Mouse (Mus musculus): ENCODE results near the gene Zfp518b. TPM values are rescaled to one million over a fixed set of nuclear protein-coding genes. Genes with fewer than 3 reads are reported as not detected.

Zfp518b gene
- total RNA-seq (2021): 10 to 100 TPM in 1 of 2 experiments, 1 to 10 TPM in 1; 8.2 to 10.7 TPM
- long read RNA-seq, experiment 1, full-length matches to known transcripts: 1 of 4 reads
- long read RNA-seq, experiment 1, partial matches to known transcripts: 1 of 4 reads
- long read RNA-seq, experiment 1, other reads (novel, unspliced or antisense): 2 of 4 reads
- long read RNA-seq, experiment 2, full-length matches to known transcripts: 3 of 5 reads
- long read RNA-seq, experiment 2, partial matches to known transcripts: 0 of 5 reads
- long read RNA-seq, experiment 2, other reads (novel, unspliced or antisense): 2 of 5 reads

- DNase-seq (ENCODE audit: low spot score in 2 of 2): peak; percentile 73 to 83
These were observed at the start of gene Zfp518b for GRCm38 (mm10) chr5:38684164-38684911. Zfp518b (minus strand) TSS chr5:38684826.

GRCm38 (mm10) chr5:38708940-38709581 lies 24.4 kb upstream of the Zfp518b start:
- DNase-seq (ENCODE audit: low spot score in 2 of 2): no peak

- no peak for DNase-seq (ENCODE audit: low spot score in 2 of 2)
These were observed 22.9 kb upstream of the Zfp518b start for GRCm38 (mm10) chr5:38707364-38708075.

DNA sequence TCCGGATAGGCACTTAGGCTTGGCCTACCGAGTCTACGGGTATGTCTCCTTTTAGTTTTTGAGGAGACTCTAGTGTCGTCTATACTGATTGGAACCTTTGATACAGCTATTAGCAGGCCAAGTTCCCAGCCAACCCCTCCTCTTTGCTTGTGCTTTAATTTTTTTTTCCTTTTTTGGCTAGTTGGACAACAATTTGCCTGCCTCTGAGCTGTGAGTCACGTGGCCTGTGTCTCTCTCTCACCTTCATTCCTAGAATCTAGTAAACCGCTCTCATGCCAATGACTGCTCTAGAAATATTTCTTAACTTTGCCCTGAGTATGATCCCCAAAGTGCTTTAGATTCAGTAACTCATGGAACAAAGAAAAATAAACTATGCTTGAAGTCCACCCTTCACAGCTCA lies 18.3 kb upstream of the Zfp518b start:
- no peak for DNase-seq (ENCODE audit: low spot score in 2 of 2)

GRCm38 (mm10) chr5:38702091-38702490 lies 17.5 kb upstream of the Zfp518b start:
- no peak for DNase-seq (ENCODE audit: low spot score in 2 of 2)

DNA sequence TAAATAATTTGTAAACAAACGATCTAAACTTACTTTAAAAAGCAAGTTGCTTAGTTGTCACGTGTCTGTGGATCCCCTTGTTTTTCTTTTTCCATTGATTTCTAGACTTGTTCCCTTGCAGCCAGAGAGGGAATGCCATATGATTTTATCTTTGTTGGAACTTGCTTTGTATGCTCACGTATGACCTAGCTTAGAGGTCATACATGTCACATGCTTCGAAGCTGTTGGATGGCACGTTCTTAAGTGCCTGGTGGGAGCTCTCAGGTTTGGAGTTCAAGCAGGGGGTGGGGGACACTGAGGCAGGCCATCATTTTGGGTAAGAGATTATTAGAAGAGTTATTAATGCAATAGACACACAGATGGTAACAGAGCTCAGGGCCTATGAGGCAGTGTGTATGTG lies 13.8 kb upstream of the Zfp518b start:
- no peak for DNase-seq (ENCODE audit: low spot score in 2 of 2)

DNA sequence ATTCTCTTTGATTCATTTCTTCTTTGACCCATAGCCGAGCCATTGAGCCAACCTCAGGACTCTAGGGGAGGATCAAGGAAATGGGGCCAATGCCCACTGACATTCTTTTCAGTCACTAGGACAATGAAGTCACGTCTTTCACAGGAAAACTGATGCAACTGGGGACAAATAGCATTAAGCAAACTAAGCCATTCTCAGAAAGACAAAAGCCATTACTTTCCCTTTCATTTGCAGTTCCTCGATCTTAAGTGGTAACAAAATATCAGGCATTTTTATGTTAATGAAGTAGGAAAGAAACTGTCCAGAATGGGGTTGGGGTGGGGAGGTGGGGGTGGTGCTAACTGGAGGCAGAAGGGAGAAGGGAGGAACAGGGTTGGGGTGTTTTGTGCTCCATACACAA lies 13.4 kb upstream of the Zfp518b start:
- DNase-seq (ENCODE audit: low spot score in 2 of 2): no peak

- no peak for DNase-seq (ENCODE audit: low spot score in 2 of 2)
These were observed 12.2 kb upstream of the Zfp518b start for GRCm38 (mm10) chr5:38696616-38697375.

DNA sequence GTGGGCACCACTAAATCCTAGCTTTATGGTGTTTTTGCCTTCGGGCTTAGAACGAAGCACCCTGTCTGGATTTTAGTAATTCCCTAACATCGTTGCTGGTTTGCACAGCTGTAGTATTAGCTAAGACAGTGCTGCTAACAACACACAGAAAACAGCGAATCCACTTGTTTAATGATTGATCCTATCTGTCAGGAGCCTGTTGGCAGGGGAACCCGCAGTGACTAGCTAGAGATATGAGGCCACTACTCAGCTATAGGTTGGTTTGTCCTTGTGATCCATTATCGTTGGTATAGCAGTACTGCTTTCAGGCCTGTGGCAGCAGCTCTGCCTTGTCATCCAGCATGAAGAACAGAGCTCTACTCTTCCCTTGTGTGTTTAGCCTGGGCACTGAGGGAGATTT lies 8.2 kb upstream of the Zfp518b start:
- DNase-seq (ENCODE audit: low spot score in 2 of 2): no peak

GRCm38 (mm10) chr5:38689186-38689585 lies 4.6 kb upstream of the Zfp518b start:
- no peak for DNase-seq (ENCODE audit: low spot score in 2 of 2)

GRCm38 (mm10) chr5:38687694-38688093 lies 3.1 kb upstream of the Zfp518b start:
- no peak for DNase-seq (ENCODE audit: low spot score in 2 of 2)

DNA sequence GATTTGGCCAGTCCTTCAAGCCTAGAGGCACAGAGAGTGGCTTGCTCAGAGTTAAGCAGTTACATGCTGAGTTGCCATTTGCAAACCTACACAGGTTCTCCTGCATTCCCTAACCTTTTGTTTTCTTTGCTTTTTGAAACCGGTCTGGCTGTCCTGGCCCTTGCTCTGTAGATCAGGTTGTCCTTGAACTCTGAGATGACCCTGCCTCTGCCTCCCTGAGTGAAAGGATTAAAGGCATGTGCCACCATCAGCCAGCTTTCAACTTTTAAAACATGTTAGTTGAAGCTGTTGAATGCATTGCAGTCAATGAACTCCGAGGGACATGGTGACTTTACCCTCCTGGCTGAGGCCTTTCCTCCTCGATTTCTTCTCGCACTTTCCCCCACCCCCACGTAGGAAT lies 25.8 kb downstream of the Zfp518b start:
- DNase-seq (ENCODE audit: low spot score in 2 of 2): no peak

DNA sequence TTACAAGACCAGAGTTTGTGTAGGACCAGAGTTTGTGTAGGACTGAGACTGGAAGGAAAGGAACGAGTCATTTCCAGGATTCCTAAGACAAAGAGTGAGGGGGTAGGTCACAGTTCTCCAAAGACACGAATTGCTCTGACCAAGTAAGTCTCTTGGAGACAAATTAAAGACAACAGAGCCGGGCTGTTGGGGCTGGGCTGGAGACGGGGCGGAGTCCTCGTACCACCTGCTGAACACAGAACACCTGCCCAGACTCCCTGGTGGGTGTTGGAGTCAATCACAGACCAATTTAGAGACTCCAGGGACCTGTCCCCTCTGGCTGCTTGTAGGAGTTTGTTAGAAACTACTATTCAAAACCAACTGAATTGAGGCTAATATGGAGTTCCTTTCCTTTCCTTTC lies 28.4 kb downstream of the Zfp518b start:
- no peak for DNase-seq (ENCODE audit: low spot score in 2 of 2)

DNA sequence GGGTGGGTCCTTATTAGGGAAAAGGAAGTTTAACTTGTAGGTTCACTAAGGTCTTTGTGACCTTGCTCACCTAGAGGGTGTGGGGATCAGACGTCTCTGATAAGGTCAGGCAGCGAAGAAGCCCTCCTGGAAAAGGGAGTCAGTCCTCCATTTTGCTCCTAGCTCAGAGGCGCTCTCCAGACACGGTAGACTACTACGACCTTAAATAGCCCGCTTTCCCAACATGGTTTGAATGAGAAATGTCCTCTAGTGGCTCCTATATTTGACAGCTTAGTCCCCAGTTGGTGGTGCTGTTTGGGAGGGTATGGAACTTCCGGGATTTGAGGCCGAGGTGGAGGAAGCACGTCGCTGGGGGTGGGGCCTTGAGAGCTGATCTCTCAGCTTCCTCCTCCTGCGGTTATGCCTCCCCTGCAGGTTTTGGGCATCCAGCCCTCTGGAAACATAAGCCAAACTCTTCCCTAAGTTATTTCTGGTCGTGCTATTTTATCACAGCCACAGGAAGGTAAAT lies 29.2 kb downstream of the Zfp518b start:
- no peak for DNase-seq (ENCODE audit: low spot score in 2 of 2)

GRCm38 (mm10) chr5:38654571-38654970 lies 30.1 kb downstream of the Zfp518b start:
- DNase-seq (ENCODE audit: low spot score in 2 of 2): no peak

DNA sequence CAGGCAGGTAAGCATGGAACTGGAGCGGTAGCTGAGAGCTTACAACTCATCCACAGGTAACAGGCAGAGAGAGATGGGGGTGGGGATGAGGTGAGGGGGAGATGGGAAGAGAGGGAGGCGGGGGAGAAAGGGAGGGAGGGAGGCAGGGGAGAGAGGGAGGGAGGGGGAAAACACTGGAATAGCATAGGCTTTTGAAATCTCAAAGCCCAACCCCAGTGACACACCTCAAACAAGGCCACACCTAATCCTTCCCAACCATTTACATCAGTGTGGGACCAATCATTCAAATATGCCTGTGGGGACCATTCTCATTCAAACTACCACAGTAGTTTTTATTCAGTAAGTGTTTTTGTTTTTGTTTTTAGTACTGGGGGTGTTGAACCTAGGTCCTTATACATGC lies 31.5 kb downstream of the Zfp518b start:
- no peak for DNase-seq (ENCODE audit: low spot score in 2 of 2)

DNA sequence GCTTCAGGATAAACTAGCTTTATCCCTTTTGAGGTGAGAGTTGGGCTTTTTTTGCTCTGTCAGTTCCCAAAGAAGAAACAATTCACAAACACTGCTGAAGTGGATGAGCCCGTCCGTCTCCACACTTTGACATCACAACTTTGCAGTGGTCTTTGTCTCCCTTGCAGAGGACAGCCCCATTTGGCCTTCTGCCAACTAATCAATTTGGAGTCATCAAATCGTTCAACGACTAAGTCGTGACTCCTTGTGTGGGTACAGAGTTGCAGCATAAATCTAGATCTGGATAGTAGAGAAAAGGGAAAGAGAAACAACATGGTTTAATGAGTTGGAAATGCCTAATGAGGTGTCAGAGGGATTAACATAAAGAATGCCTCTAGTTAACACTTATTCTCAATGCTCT lies 33.2 kb downstream of the Zfp518b start:
- no peak for DNase-seq (ENCODE audit: low spot score in 2 of 2)

- no peak for DNase-seq (ENCODE audit: low spot score in 2 of 2)
These were observed 43.1 kb downstream of the Zfp518b start for GRCm38 (mm10) chr5:38641526-38641925.

DNA sequence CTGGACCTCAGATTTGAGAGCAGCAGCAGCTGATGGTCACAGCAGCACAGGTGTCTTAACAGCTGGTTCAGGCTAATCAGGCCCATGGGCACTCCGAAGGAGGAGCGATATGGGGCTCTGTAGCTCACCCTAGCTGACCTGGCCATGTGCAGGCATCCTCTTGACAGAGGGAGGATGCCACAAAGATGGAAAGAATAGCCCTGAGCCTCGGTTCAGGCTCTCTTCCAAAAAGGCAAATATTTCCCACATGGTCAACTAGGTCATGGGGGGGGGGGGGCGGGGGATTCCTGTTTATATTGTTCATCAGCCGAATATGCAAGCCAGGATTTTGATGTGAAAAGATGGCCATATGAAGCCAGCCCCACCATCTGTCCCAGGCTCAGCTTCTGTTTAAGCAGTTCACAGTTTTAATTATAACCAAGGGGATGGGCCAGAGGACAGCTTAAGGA lies 48.3 kb downstream of the Zfp518b start:
- DNase-seq (ENCODE audit: low spot score in 2 of 2): no peak

GRCm38 (mm10) chr5:38635696-38636095 lies 48.9 kb downstream of the Zfp518b start:
- no peak for DNase-seq (ENCODE audit: low spot score in 2 of 2)

Data from gastrocnemius, postnatal 4 days (tissue).